Mouse (Mus musculus): Measurements from ENCODE around the gene Rhod.

DNA sequence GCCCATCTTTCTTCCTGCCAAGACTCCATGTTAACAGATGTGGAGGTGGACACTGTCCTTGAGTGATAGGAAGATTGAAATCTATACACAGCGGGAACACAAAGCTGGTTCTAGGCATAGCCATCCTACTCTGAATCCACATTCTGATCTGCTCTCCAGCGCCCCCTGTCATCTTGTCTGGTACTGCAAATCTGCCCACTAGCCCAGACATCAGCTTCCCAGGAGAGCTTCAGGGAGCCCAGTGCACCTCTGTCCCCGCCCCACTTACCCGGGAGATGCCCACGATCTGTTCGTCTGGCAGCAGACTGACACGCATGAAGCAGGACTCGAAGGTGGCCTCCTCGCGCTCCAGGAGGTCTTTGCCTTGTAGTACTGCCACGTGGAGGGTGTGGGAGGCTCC lies 17.0 kb upstream of the Rhod start:
- peak; percentile 46 for TF ChIP-seq CTCF (IDR thresholded peaks at IDR 0.05; ENCODE audit: low read depth)
- TF ChIP-seq EP300 (IDR thresholded peaks at IDR 0.05; ENCODE audit: low read depth), result no peak

Measured in heart, postnatal 0 days (tissue).